Mouse (Mus musculus) limb, embryonic 12.5 days (tissue): Measurements from ENCODE around the gene Yjefn3. TPM values are rescaled to one million over a fixed set of nuclear protein-coding genes. Genes with fewer than 3 reads are reported as not detected.

ENCODE experiments used
- ATAC-seq: fragments of 200-750 bp; cut with Nextera tagmentation; 2 replicates; pipeline ENCODE4 v1.8.0; 2017; ENCODE audit warnings: low read depth, moderate TSS enrichment; ENCODE audit not compliant: insufficient number of reproducible peaks, insufficient read depth, low FRiP score, low TSS enrichment
- H3K27ac ChIP-seq: fragments of 300-500 bp; sonication (generic); 2 replicates; pipeline ENCODE4 v1.5.1; 2016; ENCODE audit warnings: mild to moderate bottlenecking, moderate library complexity
- H3K27me3 ChIP-seq: fragments of 300-500 bp; sonication (generic); 2 replicates; pipeline ENCODE4 v1.6.1; 2016; ENCODE audit warnings: mild to moderate bottlenecking, moderate library complexity
- H3K36me3 ChIP-seq: fragments of 300-500 bp; sonication (generic); 2 replicates; pipeline ENCODE4 v1.6.1; 2016; ENCODE audit warnings: mild to moderate bottlenecking, moderate library complexity
- H3K4me1 ChIP-seq: fragments of 300-500 bp; sonication (generic); replicated peaks from 2 replicates; pipeline ENCODE4 v1.6.1; 2016
- H3K4me2 ChIP-seq: fragments of 300-500 bp; sonication (generic); 2 replicates; pipeline ENCODE4 v1.6.1; 2016; ENCODE audit warnings: mild to moderate bottlenecking, moderate library complexity
- H3K4me3 ChIP-seq: fragments of 300-500 bp; sonication (generic); replicated peaks from 2 replicates; pipeline ENCODE4 v1.5.1; 2016; ENCODE audit warnings: mild to moderate bottlenecking
- H3K9ac ChIP-seq: fragments of 300-500 bp; sonication (generic); replicated peaks from 2 replicates; pipeline ENCODE4 v1.6.1; 2016; ENCODE audit warnings: mild to moderate bottlenecking, moderate library complexity
- H3K9me3 ChIP-seq: fragments of 300-500 bp; sonication (generic); 2 replicates; pipeline ENCODE4 v1.6.1; 2016; ENCODE audit warnings: mild to moderate bottlenecking, moderate library complexity
- WGBS: fragments of 180-500 bp; shearing (Covaris S2); methylation state at CpG from one replicate; pipeline ENCODE4 v1.1.7; 2016; 5-methylcytosine and 5-hydroxymethylcytosine counted together
- polyA plus RNA-seq: library from polyadenylated mRNA; unstranded; fragments of >200 nt; fragmentation: Nextera tagmentation; extraction: Ambion mirVana; gene quantifications from 2 replicates; pipeline ENCODE4 v1.2.1, GENCODE M21; 2016

Yjefn3 gene
- polyA plus RNA-seq, 1 experiment from 2014 or later, result 7.4 TPM

DNA sequence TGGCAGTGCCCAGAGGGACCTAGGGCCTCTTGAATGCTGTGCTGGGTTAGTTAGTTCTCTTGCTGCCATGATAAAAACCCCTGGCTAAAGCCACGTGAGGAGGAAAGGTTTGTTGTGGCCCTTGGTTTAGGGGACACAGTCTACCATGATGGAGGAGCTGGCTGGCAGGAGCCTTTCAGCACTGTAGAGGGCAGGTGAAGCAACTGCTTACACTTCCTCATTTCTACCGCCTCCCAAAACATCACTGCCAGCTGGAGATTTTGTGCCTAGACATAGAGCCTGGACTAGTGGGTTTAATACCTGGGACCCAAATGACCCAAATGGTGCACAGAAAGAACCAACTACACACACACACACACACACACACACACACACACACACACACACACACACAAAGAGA is 41.3 kb downstream of the Yjefn3 start:
- Histone ChIP-seq H3K4me1 (no peaks in the 10 kb centered on the region), H3K36me3 (0 out of 2 replicates have a peak, but pooled peaks cover 8% of the 10 kb centered on the region), H3K4me2 (no peak overlapping the region), H3K27me3 (no peaks in the 10 kb centered on the region), H3K9ac (0 out of 2 replicates have a peak overlapping the region, but pooled peaks have one; percentile 18), H3K4me3 (no peak overlapping the region), H3K9me3 (no peaks in the 10 kb centered on the region), H3K27ac (no peak overlapping the region)
- ATAC-seq, result no peak
- WGBS, result 67% methylated on average over 2 of the region's 2 CpGs

DNA sequence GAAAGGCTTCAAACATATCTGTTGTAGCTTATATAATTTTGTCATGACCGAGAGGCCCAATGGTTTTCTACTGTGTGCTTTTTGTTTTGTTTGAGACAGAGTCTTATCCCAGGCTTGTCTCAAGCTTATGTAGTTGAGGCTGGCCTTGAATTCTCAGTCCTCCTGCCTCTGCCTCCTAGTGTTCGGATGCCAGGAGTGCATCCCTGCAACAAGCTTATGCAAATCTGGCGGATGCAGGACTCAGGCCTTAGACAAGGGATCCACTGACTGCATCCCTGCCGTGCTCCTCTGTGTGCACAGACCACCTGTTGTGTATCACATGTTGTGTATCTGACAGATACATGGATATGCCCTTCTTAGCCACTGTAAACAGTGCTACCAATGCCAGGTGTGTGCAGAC is 41.7 kb downstream of the Yjefn3 start:
- Histone ChIP-seq H3K9ac (0 out of 2 replicates have a peak overlapping the region, but pooled peaks have one; percentile 18), H3K4me2 (no peak overlapping the region), H3K27ac (no peak overlapping the region), H3K36me3 (0 out of 2 replicates have a peak, but pooled peaks cover 8% of the 10 kb centered on the region), H3K4me3 (no peak overlapping the region), H3K9me3 (no peaks in the 10 kb centered on the region), H3K4me1 (no peaks in the 10 kb centered on the region), H3K27me3 (no peaks in the 10 kb centered on the region)
- no peak for ATAC-seq
- 63% methylated on average over 4 of the region's 4 CpGs for WGBS

DNA sequence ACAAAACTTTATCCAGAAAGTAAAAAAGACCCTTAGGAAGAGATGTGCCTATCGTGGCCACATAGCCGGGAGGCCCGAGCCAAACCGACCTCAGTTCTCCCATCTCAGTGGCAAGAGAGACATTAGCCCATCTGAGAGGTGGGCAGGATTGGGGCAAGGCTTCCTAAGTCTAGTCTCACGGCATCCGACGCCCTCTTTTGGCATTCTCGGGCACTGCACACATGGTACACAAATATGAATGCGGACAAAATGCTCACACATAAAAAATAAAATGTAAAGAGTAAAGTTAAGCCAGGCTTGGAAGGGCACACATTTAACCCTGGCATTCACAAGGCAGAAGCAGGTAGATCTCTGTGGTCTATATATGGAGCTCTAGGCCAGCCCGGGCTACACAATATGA is 48.6 kb downstream of the Yjefn3 start:
- no peak overlapping the region for H3K4me3 ChIP-seq
- no peak overlapping the region for H3K27ac ChIP-seq
- WGBS, result 92% methylated on average over 10 of the region's 10 CpGs
- ATAC-seq, result no peak
- no peak overlapping the region for H3K4me2 ChIP-seq
- H3K27me3 ChIP-seq, result no peaks in the 10 kb centered on the region
- H3K36me3 ChIP-seq, result no peaks in the 10 kb centered on the region
- H3K4me1 ChIP-seq, result no peaks in the 10 kb centered on the region
- H3K9me3 ChIP-seq, result peaks cover 4% of the 10 kb centered on the region; the same call in 1 of the 2 replicates
- H3K9ac ChIP-seq, result no peak overlapping the region

DNA sequence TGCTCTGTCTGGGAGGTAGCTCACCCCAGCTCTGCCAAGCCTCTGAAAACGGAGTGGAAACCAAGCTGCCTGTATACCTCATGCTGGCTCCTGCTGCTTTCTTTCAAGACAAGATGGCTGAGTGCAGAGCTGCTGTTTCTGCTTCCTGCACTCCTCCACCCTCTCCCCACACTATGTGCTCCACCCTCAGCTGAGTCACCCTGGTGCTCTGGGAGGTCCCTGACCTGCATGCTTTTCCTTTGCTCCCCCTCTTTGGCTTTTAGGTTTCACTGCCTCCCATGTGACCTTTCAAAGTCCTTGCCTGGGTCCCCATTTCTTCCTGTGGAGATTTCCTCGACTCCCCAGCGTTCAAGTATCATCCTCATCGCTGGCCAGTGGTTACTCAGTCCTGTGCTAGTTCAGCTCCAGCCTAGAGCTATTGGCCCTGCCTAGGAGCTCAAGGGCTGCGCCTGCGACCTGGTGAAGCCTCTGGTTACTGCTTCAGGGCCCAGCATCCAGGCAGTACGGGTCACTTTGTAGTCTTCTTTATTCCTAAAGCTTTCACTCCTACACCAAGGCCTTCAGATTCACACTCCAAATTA is 51.5 kb downstream of the Yjefn3 start:
- Histone ChIP-seq H3K4me3 (no peak overlapping the region), H3K9me3 (peaks cover 4% of the 10 kb centered on the region; the same call in 1 of the 2 replicates), H3K4me2 (no peak overlapping the region), H3K27me3 (no peaks in the 10 kb centered on the region), H3K4me1 (no peaks in the 10 kb centered on the region), H3K27ac (no peak overlapping the region), H3K9ac (no peak overlapping the region), H3K36me3 (no peaks in the 10 kb centered on the region)
- no peak for ATAC-seq
- 78% methylated on average over 7 of the region's 7 CpGs for WGBS

DNA sequence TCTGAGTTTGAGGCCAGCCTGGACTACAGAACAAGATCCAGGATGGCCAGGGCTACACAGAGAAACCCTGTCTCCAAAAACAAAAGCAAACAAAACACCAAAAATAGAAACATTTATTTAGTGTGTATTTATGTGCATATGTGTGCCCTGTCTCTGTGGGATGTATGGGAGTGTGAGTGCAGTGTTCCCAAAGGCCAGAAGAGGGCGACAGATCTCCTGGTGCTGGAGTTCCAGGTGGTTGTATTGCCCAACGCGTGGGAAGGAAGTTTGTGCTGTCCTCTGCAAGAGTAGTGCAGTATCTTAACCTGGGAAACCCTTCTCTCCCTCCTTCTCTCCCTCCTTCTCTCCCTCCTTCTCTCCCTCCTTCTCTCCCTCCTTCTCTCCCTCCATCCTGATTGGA is 52.6 kb downstream of the Yjefn3 start:
- H3K4me2 ChIP-seq, result no peak overlapping the region
- H3K36me3 ChIP-seq, result no peaks in the 10 kb centered on the region
- H3K9me3 ChIP-seq, result peaks cover 4% of the 10 kb centered on the region; the same call in 1 of the 2 replicates
- H3K4me3 ChIP-seq, result no peak overlapping the region
- WGBS, result 47% methylated on average over 3 of the region's 3 CpGs
- no peak overlapping the region for H3K9ac ChIP-seq
- no peak for ATAC-seq
- H3K4me1 ChIP-seq, result no peaks in the 10 kb centered on the region
- H3K27me3 ChIP-seq, result no peaks in the 10 kb centered on the region
- H3K27ac ChIP-seq, result no peak overlapping the region

DNA sequence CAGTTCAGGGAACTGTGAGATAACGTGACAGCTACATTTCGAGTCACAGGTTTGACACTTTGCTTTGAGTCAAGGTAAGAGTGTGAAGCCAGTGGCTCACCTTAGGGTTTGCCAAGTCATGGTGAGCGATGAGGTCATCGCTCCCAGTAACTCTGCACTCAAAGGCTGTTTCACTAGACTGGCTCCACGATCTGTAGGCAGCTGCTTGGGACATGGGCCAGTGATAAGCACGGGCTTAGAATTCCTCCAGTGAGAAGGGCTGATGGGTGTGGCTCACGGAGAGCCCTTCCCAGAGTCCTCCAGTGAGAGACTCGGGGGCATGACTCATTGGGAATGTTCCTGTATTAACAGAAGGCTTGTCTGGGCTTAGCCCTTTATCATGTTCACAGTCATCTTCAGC is 53.6 kb downstream of the Yjefn3 start:
- Histone ChIP-seq H3K4me3 (no peak overlapping the region), H3K9me3 (peaks cover 4% of the 10 kb centered on the region; the same call in 1 of the 2 replicates), H3K27me3 (no peaks in the 10 kb centered on the region), H3K9ac (no peak overlapping the region), H3K27ac (no peak overlapping the region), H3K36me3 (no peaks in the 10 kb centered on the region), H3K4me2 (no peak overlapping the region), H3K4me1 (no peaks in the 10 kb centered on the region)
- 86% methylated on average over 8 of the region's 8 CpGs for WGBS
- no peak for ATAC-seq

DNA sequence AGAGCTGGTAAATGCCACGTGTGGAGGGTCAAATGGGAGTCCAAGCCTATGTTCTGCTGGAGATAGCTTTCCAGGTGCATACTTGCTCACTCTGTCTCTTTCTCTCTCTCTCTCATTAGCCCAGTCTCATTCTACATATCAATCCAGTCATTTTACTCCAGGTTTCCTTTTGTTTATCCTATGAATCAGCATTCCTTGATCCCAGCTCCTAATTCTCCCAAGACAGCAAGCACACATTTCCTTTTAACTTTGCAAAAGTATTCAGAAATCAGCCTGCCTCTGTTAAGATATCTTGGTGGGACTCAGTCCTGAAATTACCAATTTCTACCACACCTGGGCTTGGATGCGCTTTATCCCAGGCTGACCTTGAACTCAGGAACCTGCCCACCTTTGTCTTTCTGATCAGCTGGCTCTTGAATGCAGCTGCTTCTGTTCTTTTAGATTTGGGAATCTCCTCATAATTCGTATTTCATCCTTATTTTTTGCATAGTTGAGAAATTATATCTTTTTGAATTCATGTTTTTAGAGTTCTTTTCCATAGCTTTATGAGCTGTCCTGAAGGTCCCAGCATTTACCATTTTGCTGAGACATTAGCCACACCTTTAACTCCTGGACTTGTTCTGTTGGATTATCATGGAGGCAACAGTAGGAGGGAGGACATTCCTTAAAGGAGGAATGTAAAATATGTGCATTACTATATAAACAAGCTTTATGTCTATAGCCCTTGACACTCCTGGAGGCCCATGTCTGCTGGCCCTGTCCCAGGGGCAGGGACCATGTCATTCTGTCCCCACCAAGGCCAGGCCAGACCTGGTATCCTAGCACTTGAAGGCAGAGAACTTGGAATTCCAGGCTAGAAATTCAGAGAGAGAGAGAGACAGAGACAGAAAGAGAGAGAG is 55.1 kb downstream of the Yjefn3 start:
- Histone ChIP-seq H3K27ac (no peak overlapping the region), H3K4me3 (no peak overlapping the region), H3K9ac (no peak overlapping the region), H3K36me3 (no peaks in the 10 kb centered on the region), H3K4me2 (no peak overlapping the region), H3K9me3 (no peaks in the 10 kb centered on the region), H3K4me1 (no peaks in the 10 kb centered on the region), H3K27me3 (no peaks in the 10 kb centered on the region)
- 77% methylated on average over 3 of the region's 3 CpGs for WGBS
- no peak for ATAC-seq

Other genes with a start within 250 kb of the Yjefn3 start
- 2.9 and 3.6 TPM in 2 replicates for gene Zfp964, start 248.2 kb downstream of the Yjefn3 start, polyA plus RNA-seq
- gene Zfp869, start 192.0 kb downstream of the Yjefn3 start, polyA plus RNA-seq, result 32.0 and 32.2 TPM in 2 replicates
- gene Zfp963, start 152.7 kb downstream of the Yjefn3 start, polyA plus RNA-seq, result 5.9 and 7.2 TPM in 2 replicates
- gene Gm20422, start 127.8 kb downstream of the Yjefn3 start, polyA plus RNA-seq, result not detected in 2 replicates
- 53.3 and 57.7 TPM in 2 replicates for gene Atp13a1, start 111.5 kb downstream of the Yjefn3 start, polyA plus RNA-seq
- gene Zfp866, start 111.5 kb downstream of the Yjefn3 start, polyA plus RNA-seq, result 38.1 and 40.3 TPM in 2 replicates
- gene Gmip, start 94.0 kb downstream of the Yjefn3 start, polyA plus RNA-seq, result 5.8 and 7.5 TPM in 2 replicates
- 0.83 and 1.3 TPM in 2 replicates for gene Lpar2, start 80.3 kb downstream of the Yjefn3 start, polyA plus RNA-seq
- 7.5 and 10.0 TPM in 2 replicates for gene Pbx4, start 70.2 kb downstream of the Yjefn3 start, polyA plus RNA-seq
- 0.78 and 0.79 TPM in 2 replicates for gene Cilp2, start 15.0 kb downstream of the Yjefn3 start, polyA plus RNA-seq
- 6.2 and 7.3 TPM in 2 replicates for gene Tssk6, start 528 bp downstream of the Yjefn3 start, polyA plus RNA-seq
- 171 and 172 TPM in 2 replicates for gene Ndufa13, start 154 bp downstream of the Yjefn3 start, polyA plus RNA-seq
- gene Gatad2a, start 93.7 kb upstream of the Yjefn3 start, polyA plus RNA-seq, result 51.3 and 68.4 TPM in 2 replicates
- gene Mau2, start 140.0 kb upstream of the Yjefn3 start, polyA plus RNA-seq, result 62.7 and 65.3 TPM in 2 replicates
- 55.9 and 58.9 TPM in 2 replicates for gene Sugp1, start 140.1 kb upstream of the Yjefn3 start, polyA plus RNA-seq
- 0.79 and 0.96 TPM in 2 replicates for gene Tm6sf2, start 170.2 kb upstream of the Yjefn3 start, polyA plus RNA-seq
- gene Hapln4, start 180.7 kb upstream of the Yjefn3 start, polyA plus RNA-seq, result not detected in 2 replicates
- gene Ncan, start 218.2 kb upstream of the Yjefn3 start, polyA plus RNA-seq, result 0.56 and 1.1 TPM in 2 replicates
- gene Nr2c2ap, start 228.6 kb upstream of the Yjefn3 start, polyA plus RNA-seq, result 21.4 and 22.7 TPM in 2 replicates
- 26.6 and 28.4 TPM in 2 replicates for gene Rfxank, start 236.4 kb upstream of the Yjefn3 start, polyA plus RNA-seq
- 44.7 and 47.6 TPM in 2 replicates for gene Borcs8, start 236.8 kb upstream of the Yjefn3 start, polyA plus RNA-seq
- gene Mef2b, start 237.0 kb upstream of the Yjefn3 start, polyA plus RNA-seq, result 0.49 and 1.1 TPM in 2 replicates